17 mouse cellular contexts compared by ENCODE assay signal in the genomic region with DNA sequence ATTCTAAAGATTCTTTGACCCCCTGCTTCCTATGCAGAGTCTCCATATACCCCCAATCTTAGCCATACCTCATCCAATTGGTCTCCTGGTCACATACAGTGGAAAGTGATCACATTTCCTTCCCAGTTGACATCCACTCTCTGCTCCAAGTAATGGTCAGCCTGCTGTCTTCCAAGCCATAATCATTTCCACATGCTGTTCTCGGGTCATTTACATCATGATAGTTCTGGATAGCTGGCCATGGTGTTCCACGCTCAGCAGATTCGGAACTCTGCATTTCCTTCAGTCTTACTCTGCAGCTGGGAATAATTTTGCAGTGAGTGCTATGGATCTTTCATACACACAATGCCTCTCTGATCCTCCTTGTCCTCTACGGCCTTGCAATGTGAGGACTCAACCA.
"Had no signal": no experiment of that assay in that cellular context is flagged by ENCODE, and none has a peak within 500 bp of the region (broad histone marks: within the 10 kb centered on the region; RNA-seq: fewer than 3 reads in every experiment).

No protein-coding gene starts in this region.

- DNase-seq: kidney, adult 9 months; kidney, postnatal 4 days; lung, embryonic 14.5 days; lung, postnatal 10 days; right cerebral cortex, adult 18-20 months; spleen, adult 18-20 months; thymus, adult 2 months; thymus, postnatal 25 days had no signal

- H3K4me1 ChIP-seq: limb, embryonic 13.5 days; liver, embryonic 15.5 days; megakaryocyte, embryonic 14.5 days; midbrain, embryonic 12.5 days had no signal

- H3K27ac ChIP-seq: kidney, postnatal 0 days; layer of hippocampus, adult 2 months; limb, embryonic 13.5 days; liver, embryonic 15.5 days; macrophage; midbrain, embryonic 12.5 days had no signal

- H3K9ac ChIP-seq: limb, embryonic 13.5 days; liver, embryonic 15.5 days; lung, embryonic 14.5 days; midbrain, embryonic 12.5 days had no signal

- ATAC-seq: midbrain, embryonic 16.5 days had no signal

- H3K9me3 ChIP-seq: limb, embryonic 13.5 days; liver, embryonic 15.5 days; midbrain, embryonic 12.5 days had no signal

- H3K36me3 ChIP-seq: limb, embryonic 13.5 days; liver, embryonic 15.5 days; midbrain, embryonic 12.5 days had no signal

- H3K4me2 ChIP-seq: limb, embryonic 13.5 days; liver, embryonic 11.5 days; liver, embryonic 15.5 days; lung, embryonic 14.5 days; midbrain, embryonic 12.5 days had no signal

- H3K4me3 ChIP-seq: layer of hippocampus, adult 2 months; limb, embryonic 13.5 days; liver, embryonic 15.5 days; megakaryocyte, embryonic 14.5 days; midbrain, embryonic 12.5 days had no signal

- H3K27me3 ChIP-seq: limb, embryonic 13.5 days; liver, embryonic 15.5 days; megakaryocyte, embryonic 14.5 days; midbrain, embryonic 12.5 days had no signal
